Comparison of ENCODE assay signal across 13 mouse cellular contexts in genomic region chr7:34985646-34986045, GRCm38 (mm10).
DNase-seq lines count a peak whose midpoint lies in the region; ATAC-seq lines count a peak whose summit lies in the region.
"Had no signal": no experiment of that assay in that cellular context is flagged by ENCODE, and none has a peak within 500 bp of the region (broad histone marks: within the 10 kb centered on the region; RNA-seq: fewer than 3 reads in every experiment).

No protein-coding gene starts in this region.

- H3K4me1 ChIP-seq in lung, embryonic 15.5 days = no peaks in the 10 kb centered on the region
- peaks cover 35% of the 10 kb centered on the region for H3K4me1 ChIP-seq in embryonic facial prominence, embryonic 13.5 days
- H3K4me1 ChIP-seq in liver, embryonic 12.5 days = peaks cover 69% of the 10 kb centered on the region
- no peaks in the 10 kb centered on the region for H3K4me1 ChIP-seq in stomach, embryonic 14.5 days (ENCODE audit: control insufficient read depth, insufficient read depth, low read length)

- no peaks in the 10 kb centered on the region for H3K36me3 ChIP-seq in lung, embryonic 15.5 days
- peaks cover 16% of the 10 kb centered on the region; the same call in 1 of the 2 replicates for H3K36me3 ChIP-seq in embryonic facial prominence, embryonic 13.5 days
- peaks cover 14% of the 10 kb centered on the region; the same call in 1 of the 2 replicates for H3K36me3 ChIP-seq in liver, embryonic 12.5 days
- H3K36me3 ChIP-seq in stomach, embryonic 14.5 days (ENCODE audit: control insufficient read depth, insufficient read depth, low read length) = no peaks in the 10 kb centered on the region

- H3K9me3 ChIP-seq in lung, embryonic 15.5 days = no peaks in the 10 kb centered on the region
- H3K9me3 ChIP-seq in embryonic facial prominence, embryonic 13.5 days = no peaks in the 10 kb centered on the region
- no peaks in the 10 kb centered on the region for H3K9me3 ChIP-seq in liver, embryonic 12.5 days (replicated peaks)
- H3K9me3 ChIP-seq in stomach, embryonic 14.5 days (ENCODE audit: control insufficient read depth, low read depth, low read length) = no peaks in the 10 kb centered on the region
- H3K9me3 ChIP-seq: G1E had no signal

- no peak overlapping the region for H3K9ac ChIP-seq in lung, embryonic 15.5 days
- no peak overlapping the region for H3K9ac ChIP-seq in embryonic facial prominence, embryonic 13.5 days
- peak overlapping the region; percentile 67 for H3K9ac ChIP-seq in liver, embryonic 12.5 days
- no peak overlapping the region for H3K9ac ChIP-seq in stomach, embryonic 14.5 days (replicated peaks; ENCODE audit: low read depth, low read length)

- H3K27ac ChIP-seq in lung, embryonic 15.5 days = no peak overlapping the region
- H3K27ac ChIP-seq in embryonic facial prominence, embryonic 13.5 days = 0 out of 2 replicates have a peak overlapping the region, but pooled peaks have one; percentile 7
- peak overlapping the region; percentile 98 for H3K27ac ChIP-seq in liver, embryonic 12.5 days
- H3K27ac ChIP-seq in stomach, embryonic 14.5 days (ENCODE audit: low read length) = no peak overlapping the region

- H3K27me3 ChIP-seq in lung, embryonic 15.5 days = no peaks in the 10 kb centered on the region
- no peaks in the 10 kb centered on the region for H3K27me3 ChIP-seq in embryonic facial prominence, embryonic 13.5 days
- no peaks in the 10 kb centered on the region for H3K27me3 ChIP-seq in liver, embryonic 12.5 days (replicated peaks)
- no peaks in the 10 kb centered on the region for H3K27me3 ChIP-seq in stomach, embryonic 14.5 days (ENCODE audit: control insufficient read depth, insufficient read depth, low read length)

- H3K4me3 ChIP-seq in lung, embryonic 15.5 days = no peak overlapping the region
- no peak overlapping the region for H3K4me3 ChIP-seq in embryonic facial prominence, embryonic 13.5 days
- peak overlapping the region; percentile 7; the same call in 1 of the 2 replicates for H3K4me3 ChIP-seq in liver, embryonic 12.5 days
- no peak overlapping the region for H3K4me3 ChIP-seq in stomach, embryonic 14.5 days (ENCODE audit: low read depth, low read length)

- ATAC-seq in lung, embryonic 15.5 days (ENCODE audit: borderline replicate concordance, extremely low read depth, low FRiP score, low TSS enrichment) = 0 out of 2 replicates have a peak, but pooled peaks have one; percentile 25
- no peak for ATAC-seq in embryonic facial prominence, embryonic 13.5 days (ENCODE audit: insufficient number of reproducible peaks, insufficient read depth, low FRiP score, low TSS enrichment, low read depth)
- ATAC-seq in liver, embryonic 12.5 days = peak; percentile 98
- ATAC-seq in stomach, embryonic 14.5 days (ENCODE audit: insufficient number of reproducible peaks, insufficient read depth, low FRiP score, low read depth) = peak; percentile 65; the same call in 1 of the 2 replicates
- ATAC-seq: forebrain, embryonic 16.5 days had no signal

- no peak overlapping the region for H3K4me2 ChIP-seq in lung, embryonic 15.5 days
- no peak overlapping the region for H3K4me2 ChIP-seq in embryonic facial prominence, embryonic 13.5 days
- peak overlapping the region; percentile 60 for H3K4me2 ChIP-seq in liver, embryonic 12.5 days
- no peak overlapping the region for H3K4me2 ChIP-seq in stomach, embryonic 14.5 days (replicated peaks; ENCODE audit: low read depth, low read length)

- no peak for DNase-seq in lung, postnatal 4 days
- DNase-seq in testis, postnatal 10 days (ENCODE audit: low spot score) = no peak
- DNase-seq in urinary bladder, postnatal 36 days (ENCODE audit: low spot score in 2 of 2) = no peak
- DNase-seq in right cerebral cortex, adult 2 months (ENCODE audit: low spot score in 2 of 2) = no peak
- DNase-seq: adrenal gland, postnatal 14 days; lung, adult 18-20 months; retina, postnatal 1 day had no signal

Comparison
In these comparisons a context has a peak if more than half of its experiments do, and no peak if none do; other contexts are left out.
1. H3K27ac ChIP-seq: peak in embryonic facial prominence, embryonic 13.5 days (single experiment) and liver, embryonic 12.5 days (single experiment); none in lung, embryonic 15.5 days (single experiment) and stomach, embryonic 14.5 days (single experiment).